Comparison of ENCODE assay signal across 16 mouse cellular contexts in genomic region chr11:107263838-107264237, GRCm38 (mm10).
"Had no signal": no experiment of that assay in that cellular context is flagged by ENCODE, and none has a peak within 500 bp of the region (broad histone marks: within the 10 kb centered on the region; RNA-seq: fewer than 3 reads in every experiment).

No protein-coding gene starts in this region.

- H3K36me3 ChIP-seq: lung, embryonic 15.5 days; midbrain, embryonic 15.5 days; neural tube, embryonic 12.5 days had no signal

- H3K4me3 ChIP-seq: lung, embryonic 15.5 days; megakaryocyte, embryonic 14.5 days; midbrain, embryonic 13.5 days; midbrain, embryonic 15.5 days; neural tube, embryonic 12.5 days had no signal

- H3K4me2 ChIP-seq: lung, embryonic 15.5 days; midbrain, embryonic 11.5 days; midbrain, embryonic 13.5 days; midbrain, embryonic 15.5 days; neural tube, embryonic 12.5 days had no signal

- DNase-seq: lung, adult 2 months; lung, postnatal 14 days; lung, postnatal 36 days; right cerebral cortex, postnatal 14 days; spleen, adult 18-20 months; thymus, adult 18-20 months; thymus, postnatal 14 days; thymus, postnatal 36 days had no signal

- H3K9me3 ChIP-seq: lung, embryonic 15.5 days; midbrain, embryonic 15.5 days had no signal

- ATAC-seq: lung, postnatal 0 days; midbrain, embryonic 13.5 days; midbrain, embryonic 15.5 days had no signal

- H3K4me1 ChIP-seq: lung, embryonic 15.5 days; neural tube, embryonic 12.5 days had no signal

- H3K27ac ChIP-seq: lung, embryonic 15.5 days; macrophage; midbrain, embryonic 15.5 days; neural tube, embryonic 12.5 days had no signal

- H3K27me3 ChIP-seq: lung, embryonic 15.5 days; megakaryocyte, embryonic 14.5 days; midbrain, embryonic 13.5 days; midbrain, embryonic 15.5 days; neural tube, embryonic 12.5 days had no signal

- H3K9ac ChIP-seq: lung, embryonic 15.5 days; midbrain, embryonic 13.5 days; midbrain, embryonic 15.5 days; neural tube, embryonic 12.5 days had no signal
